Mouse (Mus musculus): Measurements from ENCODE around the gene Lpcat2.

GRCm38 (mm10) chr8:92870281-92870680, 15.1 kb downstream of the Lpcat2 start:
- TF ChIP-seq EP300 (IDR thresholded peaks at IDR 0.05), result no peak
- TF ChIP-seq CTCF (IDR thresholded peaks at IDR 0.05), result no peak
